Mouse (Mus musculus) CH12.LX (cell line): ENCODE measurements at regions not wholly inside any gene's neighbourhood (a gene's known extent, or its start where the extent isn't known, plus 50 kb on each side); places are given as distances from the start of the nearest gene placed in this dataset.
A peak's percentile ranks its signal among the peaks of the same experiment; 100 is the strongest.

ENCODE experiments used
- DNase-seq: peaks from one replicate; pipeline ENCODE4 v3.0.0-alpha.2; 2013; ENCODE audit errors: extremely low read depth
- H3K27ac ChIP-seq: 2 replicates; pipeline ENCODE4 v1.5.1; 2012; ENCODE audit warnings: low read depth, mild to moderate bottlenecking, control low read depth, moderate library complexity; ENCODE audit not compliant: insufficient read depth
- H3K27me3 ChIP-seq: replicated peaks from 2 replicates; pipeline ENCODE3; 2012; ENCODE audit warnings: inconsistent platforms
- H3K36me3 ChIP-seq, 2 experiments: replicated peaks in 1 of 2; 2 replicates each; pipeline versions ENCODE3 to v1.6.1; 2012; ENCODE audit warnings: inconsistent platforms in 1 of 2, low read length in 1 of 2, mild to moderate bottlenecking in 1 of 2, mixed read lengths in 1 of 2, moderate library complexity in 1 of 2; ENCODE audit not compliant: control insufficient read depth in 1 of 2, insufficient read depth in 1 of 2
- H3K4me1 ChIP-seq, 2 experiments: 2 replicates each; pipeline ENCODE4 v1.6.1; 2012; ENCODE audit warnings: inconsistent platforms in 1 of 2, moderate library complexity in 1 of 2; ENCODE audit not compliant: insufficient read depth in 2 of 2, control insufficient read depth in 1 of 2
- H3K4me2 ChIP-seq: 2 replicates; pipeline ENCODE4 v1.6.1; 2012; ENCODE audit warnings: low read depth, mild to moderate bottlenecking, control low read depth; ENCODE audit not compliant: poor library complexity, insufficient read depth, severe bottlenecking
- H3K4me3 ChIP-seq, 3 experiments: fragments of 150-350 bp in 1 of 3; sonication (generic) in 1 of 3; replicated peaks in 1 of 3; 2 replicates each; pipeline versions ENCODE3 to v1.5.1; 2011 to 2012; ENCODE audit warnings: low read depth in 2 of 3, low read length in 2 of 3, mild to moderate bottlenecking in 2 of 3, moderate library complexity in 2 of 3, control low read depth in 1 of 3, improper control_type of control experiment in 1 of 3, inconsistent platforms in 1 of 3, mixed read lengths in 1 of 3; ENCODE audit not compliant: poor library complexity in 1 of 3
- H3K79me2 ChIP-seq: replicated peaks from 2 replicates; pipeline ENCODE4 v1.6.1; 2012; ENCODE audit warnings: mild to moderate bottlenecking, moderate library complexity; ENCODE audit not compliant: control insufficient read depth, poor library complexity, insufficient read depth, severe bottlenecking; ENCODE audit errors: extremely low read depth
- H3K9ac ChIP-seq: 2 replicates; pipeline ENCODE4 v1.6.1; 2012; ENCODE audit warnings: low read depth, mild to moderate bottlenecking, control low read depth, moderate library complexity; ENCODE audit not compliant: insufficient read depth
- H3K9me3 ChIP-seq: replicated peaks from 2 replicates; pipeline ENCODE3; 2012; ENCODE audit warnings: low read length, inconsistent platforms, mixed read lengths
- BHLHE40 ChIP-seq: IDR thresholded peaks from 2 replicates; pipeline ENCODE4 v1.6.1; 2011; ENCODE audit warnings: mild to moderate bottlenecking, low read depth, low read length, improper control_type of control experiment
- CHD2 ChIP-seq: IDR thresholded peaks from 2 replicates; pipeline ENCODE4 v1.6.1; 2011; ENCODE audit warnings: low read length, improper control_type of control experiment
- CTCF ChIP-seq, 2 experiments: IDR thresholded peaks in 1 of 2; conservative IDR thresholded peaks in 1 of 2; 2 replicates each; pipeline ENCODE4 v1.5.1; 2011 to 2012; ENCODE audit warnings: low read depth in 2 of 2, low read length in 2 of 2, improper control_type of control experiment in 1 of 2, inconsistent platforms in 1 of 2, mild to moderate bottlenecking in 1 of 2, moderate library complexity in 1 of 2
- ELF1 ChIP-seq: IDR thresholded peaks from 2 replicates; pipeline ENCODE4 v1.6.1; 2014; ENCODE audit warnings: low read depth, mild to moderate bottlenecking, inconsistent platforms, low read length, improper control_type of control experiment
- EP300 ChIP-seq: IDR thresholded peaks from 2 replicates; pipeline ENCODE4 v1.6.1; 2011; ENCODE audit warnings: low read length, improper control_type of control experiment
- ETS1 ChIP-seq: conservative IDR thresholded peaks from 2 replicates; pipeline ENCODE4 v1.6.1; 2012; ENCODE audit warnings: low read depth, mild to moderate bottlenecking, inconsistent platforms, low read length, improper control_type of control experiment, moderate library complexity
- HCFC1 ChIP-seq: IDR thresholded peaks from 2 replicates; pipeline ENCODE4 v1.6.1; 2012; ENCODE audit warnings: low read depth, mild to moderate bottlenecking, inconsistent platforms, low read length, improper control_type of control experiment
- IRF4 ChIP-seq: IDR thresholded peaks from 2 replicates; pipeline ENCODE4 v1.6.1; 2014; ENCODE audit warnings: low read depth, mild to moderate bottlenecking, inconsistent platforms, low read length, improper control_type of control experiment
- JUN ChIP-seq: IDR thresholded peaks from 2 replicates; pipeline ENCODE4 v1.6.1; 2011; ENCODE audit warnings: low read depth, mild to moderate bottlenecking, low read length, improper control_type of control experiment, moderate library complexity; ENCODE audit not compliant: insufficient read depth
- JUND ChIP-seq: conservative IDR thresholded peaks from 2 replicates; pipeline ENCODE4 v1.6.1; 2011; ENCODE audit warnings: low read depth, low read length, improper control_type of control experiment
- MAFK ChIP-seq: IDR thresholded peaks from 2 replicates; pipeline ENCODE4 v1.6.1; 2011; ENCODE audit warnings: low read length, improper control_type of control experiment; ENCODE audit not compliant: insufficient replicate concordance
- MAZ ChIP-seq: IDR thresholded peaks from 2 replicates; pipeline ENCODE4 v1.6.1; 2012; ENCODE audit warnings: low read depth, mild to moderate bottlenecking, inconsistent platforms, low read length, improper control_type of control experiment, moderate library complexity
- MEF2A ChIP-seq: IDR thresholded peaks from 2 replicates; pipeline ENCODE4 v1.6.1; 2014; ENCODE audit warnings: low read depth, mild to moderate bottlenecking, inconsistent platforms, low read length, improper control_type of control experiment, borderline replicate concordance
- NRF1 ChIP-seq: IDR thresholded peaks from 2 replicates; pipeline ENCODE4 v1.6.1; 2014; ENCODE audit warnings: low read depth, mild to moderate bottlenecking, inconsistent platforms, low read length, improper control_type of control experiment, moderate library complexity
- PAX5 ChIP-seq: IDR thresholded peaks from 2 replicates; pipeline ENCODE4 v1.6.1; 2012; ENCODE audit warnings: low read length, inconsistent platforms, mixed read lengths
- POLR2A ChIP-seq: IDR thresholded peaks from 2 replicates; pipeline ENCODE4 v1.6.1; 2011; ENCODE audit warnings: low read depth, mild to moderate bottlenecking, improper control_type of control experiment, low read length
- RAD21 ChIP-seq: IDR thresholded peaks from 2 replicates; pipeline ENCODE4 v1.6.1; 2011; ENCODE audit warnings: low read depth, mild to moderate bottlenecking, low read length, improper control_type of control experiment, moderate library complexity
- RCOR1 ChIP-seq: conservative IDR thresholded peaks from 2 replicates; pipeline ENCODE4 v1.6.1; 2012; ENCODE audit warnings: low read depth, mild to moderate bottlenecking, inconsistent platforms, low read length, improper control_type of control experiment
- SMC3 ChIP-seq: IDR thresholded peaks from 2 replicates; pipeline ENCODE4 v1.6.1; 2011; ENCODE audit warnings: low read depth, low read length, improper control_type of control experiment
- TBP ChIP-seq: conservative IDR thresholded peaks from 2 replicates; pipeline ENCODE4 v1.6.1; 2011; ENCODE audit warnings: low read depth, low read length, improper control_type of control experiment
- UBTF ChIP-seq: IDR thresholded peaks from 2 replicates; pipeline ENCODE4 v1.6.1; 2012; ENCODE audit warnings: low read depth, mild to moderate bottlenecking, inconsistent platforms, low read length, improper control_type of control experiment, moderate library complexity
- USF1 ChIP-seq: IDR thresholded peaks from 2 replicates; pipeline ENCODE4 v1.6.1; 2014; ENCODE audit warnings: low read depth, mild to moderate bottlenecking, inconsistent platforms, low read length, improper control_type of control experiment
- USF2 ChIP-seq: conservative IDR thresholded peaks from 2 replicates; pipeline ENCODE4 v1.6.1; 2011; ENCODE audit warnings: low read depth, low read length, improper control_type of control experiment
- ZC3H11A ChIP-seq: IDR thresholded peaks from 2 replicates; pipeline ENCODE4 v1.6.1; 2012; ENCODE audit warnings: low read depth, mild to moderate bottlenecking, inconsistent platforms, low read length, improper control_type of control experiment
- ZKSCAN1 ChIP-seq: IDR thresholded peaks from 2 replicates; pipeline ENCODE4 v1.6.1; 2012; ENCODE audit warnings: low read depth, inconsistent platforms, low read length, improper control_type of control experiment, borderline replicate concordance
- ZNF384 ChIP-seq: IDR thresholded peaks from 2 replicates; pipeline ENCODE4 v1.6.1; 2012; ENCODE audit warnings: low read depth, low read length, improper control_type of control experiment, inconsistent platforms
- dilution Hi-C: fragments of 300-500 bp; cut with MboI; formaldehyde crosslinking; loops from 2 replicates; pipeline ENCODE4 v1.14.3; 2020; ENCODE audit warnings: low sequenced_read_pairs; ENCODE audit not compliant: extremely low pct_unique_long_range_greater_than_20kb, extremely low pct_ligation_motif_present
- in situ Hi-C: fragments of 300-500 bp; cut with MboI; formaldehyde crosslinking; loops from 3 replicates; pipeline ENCODE4 v1.14.3; 2019; ENCODE audit warnings: low sequenced_read_pairs, low pct_ligation_motif_present, low pct_unique_long_range_greater_than_20kb, mixed read lengths

GRCm38 (mm10) chr12:17601245-17602023 is 56.8 kb downstream of the Odc1 start:
- Histone ChIP-seq H3K36me3 (no peaks in the 10 kb centered on the region), H3K9me3 (no peaks in the 10 kb centered on the region), H3K4me2 (no peak overlapping the region), H3K27me3 (no peaks in the 10 kb centered on the region), H3K79me2 (no peaks in the 10 kb centered on the region), H3K4me1 (peaks cover 0 to 17% of the 10 kb centered on the region in 2 experiments; a peak in 2 of 4 replicates), H3K9ac (no peak overlapping the region), H3K4me3 (no peak overlapping the region), H3K27ac (no peak overlapping the region)
- TF ChIP-seq ZNF384: no peak
- TF ChIP-seq NRF1: no peak
- TF ChIP-seq CHD2: no peak
- no peak for TF ChIP-seq IRF4
- TF ChIP-seq ELF1: no peak
- no peak for DNase-seq
- dilution Hi-C loops: no loop called here
- in situ Hi-C loops: no loop called here

DNA sequence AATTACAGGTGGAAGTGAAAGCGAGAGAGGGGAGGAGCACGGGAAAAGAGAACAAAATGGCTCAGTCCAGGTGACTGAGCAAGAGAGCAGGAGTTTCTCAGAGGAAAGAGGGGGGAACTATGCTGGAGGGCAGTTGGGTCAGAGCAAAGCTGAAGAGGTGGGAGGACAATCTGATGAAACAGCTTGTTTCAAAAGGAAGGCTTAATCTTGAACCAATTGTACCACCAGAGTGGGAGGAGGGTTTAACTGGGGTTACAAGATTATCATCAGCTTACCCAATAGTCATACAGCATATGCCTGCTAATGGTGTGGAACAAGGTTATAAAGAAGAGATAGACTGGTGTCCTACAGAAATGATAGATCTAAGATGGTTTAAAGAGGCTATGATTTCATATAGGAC is 59.0 kb downstream of the Odc1 start:
- no peak overlapping the region for H3K4me3 ChIP-seq
- dilution Hi-C loops: no loop called here
- in situ Hi-C loops: no loop called here

GRCm38 (mm10) chr12:17610384-17610783 is 65.8 kb downstream of the Odc1 start:
- dilution Hi-C loops: no loop called here
- Histone ChIP-seq H3K27ac (no peak overlapping the region), H3K4me3 (no peak overlapping the region), H3K79me2 (no peaks in the 10 kb centered on the region), H3K4me2 (no peak overlapping the region), H3K27me3 (no peaks in the 10 kb centered on the region), H3K4me1 (peaks cover 24 to 37% of the 10 kb centered on the region in 2 experiments), H3K36me3 (no peaks in the 10 kb centered on the region), H3K9ac (no peak overlapping the region), H3K9me3 (no peaks in the 10 kb centered on the region)
- DNase-seq: peak; percentile 52
- in situ Hi-C loops: no loop called here
- TF ChIP-seq BHLHE40 (0 out of 2 replicates have a peak, but pooled peaks have one; percentile 11), IRF4 (no peak; the same call in 1 of the 2 replicates), HCFC1 (no peak), USF2 (no peak), TBP (no peak), MAZ (no peak), ETS1 (0 out of 2 replicates have a peak, but pooled peaks have one; percentile 26), EP300 (peak; percentile 56), POLR2A (no peak), PAX5 (no peak), UBTF (no peak), JUND (no peak), MEF2A (no peak), NRF1 (no peak), MAFK (0 out of 2 replicates have a peak, but pooled peaks have one; percentile 5), JUN (no peak), RCOR1 (no peak), USF1 (no peak)

More for the DNA sequence above, 59.0 kb downstream of the Odc1 start:
- Histone ChIP-seq H3K79me2 (no peaks in the 10 kb centered on the region), H3K27me3 (no peaks in the 10 kb centered on the region), H3K9me3 (no peaks in the 10 kb centered on the region), H3K4me2 (no peak overlapping the region), H3K4me1 (peaks cover 0 to 17% of the 10 kb centered on the region in 2 experiments; a peak in 2 of 4 replicates), H3K9ac (no peak overlapping the region), H3K36me3 (no peaks in the 10 kb centered on the region), H3K27ac (no peak overlapping the region)
- TF ChIP-seq SMC3: no peak
- no peak for TF ChIP-seq EP300
- TF ChIP-seq CTCF (conservative IDR thresholded peaks at IDR 0.05 in 1 of 2, IDR thresholded peaks at IDR 0.05 in 1 of 2; ENCODE audit: low read depth in 2 of 2, low read length in 2 of 2): no peak
- TF ChIP-seq IRF4: no peak
- TF ChIP-seq USF1: no peak
- no peak for TF ChIP-seq TBP
- TF ChIP-seq RAD21: no peak
- TF ChIP-seq MAZ: no peak
- no peak for TF ChIP-seq ZC3H11A
- TF ChIP-seq BHLHE40: no peak
- TF ChIP-seq ZKSCAN1: no peak
- DNase-seq: no peak
